Mouse (Mus musculus): ENCODE results near the gene Jup. TPM values are rescaled to one million over a fixed set of nuclear protein-coding genes. Genes with fewer than 3 reads are reported as not detected.
A peak's percentile ranks its signal among the peaks of the same experiment; 100 is the strongest.

Gene Jup
- total RNA-seq, 2 experiments from 2014 or later, result 36.5 to 39.8 TPM

DNA sequence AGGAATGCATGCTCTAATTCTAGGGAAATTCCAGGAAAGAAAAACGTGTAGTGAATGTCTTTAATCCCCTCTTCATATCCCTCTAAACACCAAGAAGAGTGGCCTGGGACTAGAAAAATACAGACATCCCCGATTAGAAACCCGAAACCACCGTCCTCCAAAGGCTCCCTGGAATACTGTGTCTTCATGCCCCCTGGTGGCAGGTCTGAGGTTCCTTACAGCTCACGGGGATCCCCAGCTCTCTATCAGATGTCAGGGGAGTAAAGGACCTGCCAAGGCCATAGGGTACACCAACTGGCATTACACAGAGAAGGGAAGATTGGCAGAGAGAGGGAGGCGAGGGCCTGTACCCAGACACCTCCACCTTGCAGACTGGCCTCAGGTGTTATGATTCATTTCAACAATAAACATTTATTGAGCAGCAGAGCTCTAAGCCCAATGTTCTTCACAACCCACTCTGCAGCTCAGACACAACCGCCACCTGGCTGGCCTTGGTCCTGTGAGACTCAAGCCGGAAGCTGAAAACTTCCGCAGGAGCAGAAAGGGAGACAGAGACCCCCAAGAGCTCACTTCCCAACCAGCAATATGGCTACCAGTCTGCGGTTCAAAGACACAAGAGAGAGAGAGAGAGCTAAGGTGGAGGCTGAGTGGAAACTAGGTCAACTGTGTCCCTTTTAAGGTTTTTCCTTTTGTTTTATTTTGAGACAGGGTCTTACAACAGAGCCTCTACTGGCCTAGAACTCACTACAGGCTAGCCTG lies 10.7 kb upstream of the Jup start:
- peak in 1 of 2 experiments; percentile 48 for DNase-seq

DNA sequence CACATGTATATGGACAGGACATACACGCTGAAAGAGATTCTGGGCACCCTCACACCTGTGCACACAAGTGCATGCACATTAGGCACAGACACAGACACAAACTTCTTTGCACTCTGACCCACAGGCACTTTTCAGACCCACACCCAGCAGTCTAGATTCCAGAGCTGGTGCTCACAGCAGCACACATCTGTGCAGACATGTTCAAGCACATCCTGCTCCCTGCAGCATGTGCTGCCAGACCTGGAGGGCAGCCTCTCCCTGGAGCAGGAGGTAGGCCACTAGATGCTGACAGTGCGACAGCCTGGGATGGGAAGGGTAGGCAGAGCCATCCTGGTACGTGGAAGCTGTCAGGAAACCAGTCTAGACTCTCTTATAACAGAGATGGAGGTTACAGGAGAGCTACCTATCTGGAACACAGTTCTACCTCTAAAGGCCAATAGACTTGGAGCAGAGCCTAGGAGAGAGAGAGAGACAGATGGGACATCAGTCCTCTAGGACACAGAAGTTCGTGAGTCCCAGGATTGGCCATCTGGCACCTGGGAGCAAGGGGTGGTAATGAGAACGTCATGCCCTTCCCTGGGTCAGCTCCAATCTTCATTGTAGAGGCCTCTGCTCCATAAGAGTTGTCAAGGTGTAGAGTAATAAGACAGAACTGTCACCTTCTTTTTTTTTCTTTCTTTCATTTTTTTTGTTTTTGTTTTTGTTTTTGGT lies 9.6 kb upstream of the Jup start:
- DNase-seq, result no peak

DNA sequence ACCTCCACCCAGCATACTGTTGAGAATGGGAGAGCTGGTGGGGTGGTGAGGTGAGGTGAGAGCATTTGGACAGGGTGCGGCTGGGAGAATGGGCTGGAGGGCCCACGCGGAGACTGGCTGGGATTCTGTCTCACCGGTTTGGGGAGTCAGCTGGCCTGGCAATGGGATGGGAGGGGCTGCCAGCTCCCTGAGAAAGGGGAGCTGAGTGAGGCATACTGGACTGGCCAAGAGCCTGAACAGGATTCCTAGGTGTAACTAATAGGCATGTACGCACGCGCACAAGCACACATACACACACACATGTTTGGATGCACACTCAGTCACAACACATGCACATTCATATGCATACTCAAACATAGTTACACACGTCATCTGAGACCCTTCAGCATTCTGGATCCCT lies 8.7 kb upstream of the Jup start:
- DNase-seq, result no peak

DNA sequence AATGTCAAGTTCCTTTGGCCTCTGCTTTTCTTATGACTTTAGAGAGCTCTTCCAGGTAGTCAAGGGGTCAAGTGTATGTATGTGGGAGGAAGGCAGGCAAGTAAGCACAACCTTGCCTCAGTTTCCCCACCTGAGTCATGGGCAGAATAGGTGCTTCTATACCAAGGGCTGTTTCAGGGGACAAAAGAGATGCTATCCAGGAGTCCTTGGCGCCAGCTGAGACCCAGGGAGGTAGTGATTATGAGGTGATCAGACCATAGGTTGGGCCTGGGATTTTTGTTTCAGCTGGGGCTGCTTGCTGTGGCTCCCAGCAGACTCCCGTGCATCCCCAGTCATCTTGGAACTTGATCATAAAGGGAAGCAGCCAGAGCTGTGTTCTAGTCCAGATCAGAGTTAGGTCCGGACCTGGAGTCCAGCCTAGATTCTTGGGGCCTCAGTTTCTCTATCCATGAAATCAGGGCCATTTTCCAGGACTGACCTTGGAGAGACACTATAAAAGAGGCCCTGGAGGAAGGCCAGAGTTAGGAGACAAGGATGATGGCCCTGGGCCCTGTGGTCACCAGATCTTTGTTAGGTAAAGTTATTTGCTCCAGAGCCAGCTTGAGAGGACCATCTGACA lies 7.0 kb upstream of the Jup start:
- DNase-seq, result no peak

DNA sequence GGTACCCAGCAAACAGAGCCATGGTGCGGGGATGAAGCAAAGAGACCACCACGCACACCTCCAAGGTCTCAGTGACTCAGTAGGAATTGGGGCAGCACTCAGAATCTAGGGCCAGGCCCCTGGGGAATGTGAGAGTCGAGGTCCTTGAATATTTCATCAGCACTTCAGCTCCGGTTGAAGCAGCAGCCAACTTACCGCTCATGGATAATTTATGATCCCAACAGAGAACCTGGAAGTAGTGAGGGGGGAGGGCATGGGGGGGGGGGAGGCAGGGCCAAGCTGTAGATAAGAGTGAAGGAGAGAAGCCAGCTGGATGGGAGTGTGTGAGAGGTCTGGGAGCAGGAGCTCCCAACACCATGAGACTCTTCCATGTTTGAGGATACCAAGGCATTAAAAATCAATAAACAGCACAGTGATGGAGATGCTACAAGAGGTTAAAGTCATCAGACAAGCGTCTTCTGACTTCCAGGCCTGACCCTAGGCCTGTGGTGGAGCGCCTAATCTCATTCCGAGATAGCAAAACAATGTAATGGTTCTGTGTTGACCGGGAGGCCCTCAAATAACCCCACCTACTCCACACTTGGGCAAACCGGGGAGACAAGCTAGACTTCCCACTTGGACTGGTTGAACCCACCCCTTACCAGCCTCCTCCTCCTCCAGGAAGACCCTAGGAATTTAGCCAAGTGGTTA lies 6.0 kb upstream of the Jup start:
- DNase-seq, result no peak

DNA sequence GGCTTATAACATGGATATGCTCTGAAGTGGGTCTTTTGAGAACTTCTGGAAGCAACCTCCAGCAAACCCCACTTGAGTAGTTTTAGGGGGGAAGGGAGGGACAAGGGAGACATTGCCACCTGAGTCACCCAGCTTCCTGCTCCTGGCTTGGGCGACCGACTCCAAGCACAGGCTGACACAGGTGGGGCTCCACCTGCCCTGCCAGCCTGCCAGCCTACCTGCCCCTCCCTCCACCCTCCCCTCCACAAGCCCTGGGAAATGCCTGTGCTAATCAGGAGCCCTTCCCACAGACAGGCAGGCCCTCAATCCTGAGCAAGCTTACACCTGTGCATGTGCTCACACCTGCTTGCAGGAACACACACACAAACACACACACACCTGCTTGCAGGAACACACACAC lies 5.1 kb upstream of the Jup start:
- no peak for DNase-seq

DNA sequence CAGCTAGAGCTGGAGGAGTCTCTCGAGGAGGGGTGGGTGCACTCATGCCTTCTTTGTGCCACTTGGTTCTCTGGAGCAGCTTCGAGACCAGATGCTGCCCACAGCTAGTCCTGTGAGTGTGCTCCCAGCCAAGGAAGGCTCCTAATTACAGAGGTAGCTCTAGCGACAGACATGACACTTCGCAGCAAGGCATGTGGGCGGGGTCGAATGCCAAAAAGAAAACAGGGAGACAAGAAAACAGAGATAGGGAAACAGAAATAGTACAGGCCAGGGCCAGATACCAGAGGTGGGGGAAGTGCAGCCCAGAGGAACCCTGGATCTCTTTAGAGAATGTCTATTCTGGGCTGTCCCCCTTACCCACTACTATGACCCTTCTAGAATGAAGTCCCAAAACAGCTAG lies 4.7 kb upstream of the Jup start:
- no peak for DNase-seq

DNA sequence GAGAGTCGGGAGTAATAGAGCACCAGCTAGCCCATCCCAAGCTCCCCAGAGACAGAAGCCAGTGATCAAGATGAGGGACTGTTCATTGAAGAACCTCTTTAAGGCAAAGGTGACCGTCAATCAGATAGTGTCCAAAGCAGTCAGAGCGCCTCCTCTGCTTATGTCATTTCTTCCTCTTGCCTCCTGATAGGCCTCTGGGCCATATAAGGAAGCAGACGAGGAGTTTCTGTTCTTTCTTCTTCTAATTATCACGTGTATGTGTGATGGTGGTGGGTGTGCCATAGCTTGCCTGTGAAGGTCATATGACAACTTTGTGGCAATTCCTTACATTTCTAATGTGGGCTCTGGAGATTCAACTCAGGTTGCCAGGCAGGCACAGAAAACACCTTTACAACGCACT lies 3.3 kb upstream of the Jup start:
- no peak for DNase-seq

DNA sequence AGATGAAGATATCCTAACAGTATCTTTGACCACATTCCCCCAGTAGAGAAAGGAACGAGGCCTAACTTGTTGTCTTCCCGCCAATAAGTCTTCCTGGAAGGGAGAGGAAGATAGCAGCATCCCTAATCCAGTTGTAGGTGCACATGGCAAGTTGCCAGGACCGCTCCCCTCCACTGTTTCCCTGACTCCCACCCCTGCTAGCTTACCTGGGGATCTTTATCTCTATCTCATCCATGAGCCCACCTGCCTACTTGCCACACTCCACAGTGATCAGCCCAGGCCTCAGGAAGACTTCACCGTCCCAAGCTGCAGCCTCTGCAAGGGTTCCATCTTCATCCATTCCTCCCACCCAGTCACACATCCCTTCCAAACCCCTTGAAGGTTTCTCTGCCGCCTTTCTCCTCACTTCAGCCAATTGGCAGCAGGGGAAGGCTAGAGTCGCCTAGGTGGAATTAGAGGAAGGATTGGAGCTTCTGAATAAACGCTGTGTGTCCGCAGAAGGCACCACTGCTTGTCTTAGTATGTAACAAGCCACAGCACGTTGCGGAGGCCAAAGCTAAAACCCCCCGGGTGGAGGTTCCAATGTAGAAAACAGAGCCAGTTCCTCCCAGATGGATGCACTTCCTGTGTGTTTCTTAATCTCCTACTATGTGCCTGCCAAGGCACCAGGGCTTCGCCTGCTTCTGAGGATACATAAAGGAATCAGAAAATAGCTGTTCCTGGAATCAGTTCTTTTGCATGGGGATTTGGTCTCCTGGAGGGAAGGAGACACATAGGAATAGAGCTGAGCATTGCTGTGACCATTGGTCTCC lies 2.4 kb upstream of the Jup start:
- DNase-seq, result no peak

DNA sequence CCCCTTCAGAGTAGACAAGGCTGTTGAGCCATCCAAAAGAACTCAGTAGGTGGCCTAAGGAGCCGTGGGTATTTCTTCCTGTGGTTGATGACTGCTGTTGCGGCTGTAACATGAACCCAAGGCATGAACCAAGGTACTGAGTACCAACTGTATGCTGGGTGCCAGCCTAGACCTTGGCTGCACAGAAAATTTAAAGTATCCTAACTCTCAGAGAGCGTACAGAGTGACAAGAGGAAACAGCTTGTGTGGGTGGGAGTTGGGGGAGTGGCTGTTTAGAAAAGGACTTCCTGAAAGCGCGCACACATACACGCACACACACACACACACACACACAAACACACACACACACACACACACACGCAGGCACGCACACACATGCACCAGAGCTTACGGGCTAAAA lies 1.8 kb upstream of the Jup start:
- no peak for DNase-seq

DNA sequence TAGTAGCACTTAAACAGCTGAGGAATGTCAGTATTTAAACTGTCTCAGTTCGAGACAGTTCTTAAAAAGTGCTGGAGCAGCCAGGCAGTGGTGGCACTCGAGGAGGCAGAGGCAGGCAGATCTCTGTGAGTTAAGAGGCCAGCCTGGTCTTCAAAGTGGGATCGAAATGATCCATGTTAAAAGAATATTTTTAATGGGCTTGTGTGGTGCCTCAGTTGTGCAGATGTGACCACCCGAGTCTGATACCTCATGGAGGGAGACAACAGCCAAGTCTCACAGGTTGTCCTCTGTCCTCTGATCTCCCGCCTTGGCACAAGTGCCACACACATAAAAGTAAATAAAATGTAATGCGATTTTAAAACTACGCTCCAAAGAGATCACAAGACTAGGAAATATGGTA lies 954 bp upstream of the Jup start:
- DNase-seq, result no peak

DNA sequence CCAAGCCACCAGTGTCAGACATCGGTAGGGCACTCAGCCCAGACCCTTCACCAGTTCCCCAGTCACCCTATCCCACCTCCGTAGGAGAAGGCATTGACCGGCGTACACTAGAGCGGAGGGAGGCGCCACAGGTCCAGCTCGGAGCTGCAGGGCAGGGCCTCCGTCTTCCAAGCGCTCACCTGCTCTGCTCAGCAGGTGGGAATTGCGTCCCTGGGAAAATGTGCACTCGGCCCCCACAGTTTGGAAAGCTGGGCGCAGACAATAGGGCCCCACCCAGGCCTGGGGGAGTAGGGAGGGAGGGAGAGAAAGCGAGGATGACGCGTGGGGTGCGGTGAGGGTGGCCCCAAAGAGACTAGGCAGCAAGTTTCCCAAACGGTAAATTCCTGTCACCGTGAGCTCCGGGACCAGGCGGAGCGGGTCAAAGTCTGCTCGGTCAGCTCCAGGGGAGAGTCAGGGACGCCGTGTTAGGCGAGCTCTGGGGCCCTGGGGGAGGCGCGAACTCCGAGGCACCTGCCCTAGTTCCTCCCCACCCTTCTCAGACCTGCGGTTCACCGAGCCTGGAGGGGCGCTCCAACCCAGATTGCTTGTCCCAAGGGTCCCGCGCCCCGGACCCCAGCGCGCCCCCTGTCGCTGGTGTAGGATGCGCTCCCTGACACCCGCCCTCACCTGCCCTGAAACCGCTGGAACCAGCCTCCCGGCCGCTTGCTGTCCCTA lies 520 bp downstream of the Jup start:
- peak; percentile 21 to 36 for DNase-seq

DNA sequence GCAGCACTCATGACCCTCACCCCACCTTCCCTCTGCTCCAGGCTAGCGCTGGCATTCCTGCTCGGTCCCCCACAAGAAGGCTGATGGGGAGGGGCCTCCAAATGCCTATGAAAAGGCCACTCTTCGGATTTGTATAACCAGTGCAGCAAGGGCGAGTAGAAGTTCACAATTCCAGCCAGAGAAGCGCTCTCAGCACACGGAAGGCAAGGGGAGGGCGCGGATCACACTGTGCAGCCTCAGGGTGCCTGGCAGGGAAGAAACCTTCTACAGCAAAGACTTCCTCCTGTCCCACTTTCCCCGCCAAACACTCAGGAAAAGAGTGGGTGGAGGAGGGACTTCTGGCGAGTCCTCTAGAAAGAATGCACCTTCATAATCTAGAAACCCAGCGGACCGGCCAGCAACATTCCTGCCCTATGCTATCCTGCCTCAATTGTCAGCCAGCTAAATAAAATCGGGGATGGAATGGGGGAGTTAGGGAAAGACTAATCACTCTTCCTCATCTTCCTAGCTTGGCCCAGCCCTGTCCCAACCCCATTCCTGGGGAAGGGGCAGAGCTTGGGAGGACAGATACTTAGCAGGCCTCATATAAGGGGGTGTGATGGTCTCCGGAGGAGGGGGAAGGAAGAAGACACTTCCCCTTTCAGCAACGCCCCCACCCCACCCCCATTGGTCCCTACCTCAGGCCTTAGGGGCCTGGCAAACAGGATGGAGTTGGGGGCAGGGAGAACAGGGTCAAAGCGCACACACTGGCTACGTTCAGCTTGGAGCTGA lies 1.5 kb downstream of the Jup start:
- no peak for DNase-seq

DNA sequence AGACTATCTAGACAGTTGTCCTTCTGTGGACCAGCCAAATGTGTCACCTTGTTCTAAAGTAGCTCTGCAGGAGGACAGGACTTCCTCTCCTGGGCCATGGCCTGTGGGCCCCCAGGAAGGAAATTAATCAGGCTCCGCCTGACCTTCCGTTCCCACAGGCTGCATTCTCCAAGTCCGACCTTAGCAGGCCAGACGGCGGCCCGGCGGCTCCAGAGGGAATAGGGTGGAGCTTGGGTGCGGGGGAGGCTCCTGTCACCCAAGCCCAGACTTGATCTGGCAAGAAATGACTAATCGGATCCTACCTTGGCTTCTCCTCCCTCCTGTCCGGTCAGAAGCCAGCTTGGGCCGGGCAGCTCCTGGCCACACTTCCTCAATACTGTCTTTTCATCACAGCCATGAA lies 2.4 kb downstream of the Jup start:
- no peak for DNase-seq

DNA sequence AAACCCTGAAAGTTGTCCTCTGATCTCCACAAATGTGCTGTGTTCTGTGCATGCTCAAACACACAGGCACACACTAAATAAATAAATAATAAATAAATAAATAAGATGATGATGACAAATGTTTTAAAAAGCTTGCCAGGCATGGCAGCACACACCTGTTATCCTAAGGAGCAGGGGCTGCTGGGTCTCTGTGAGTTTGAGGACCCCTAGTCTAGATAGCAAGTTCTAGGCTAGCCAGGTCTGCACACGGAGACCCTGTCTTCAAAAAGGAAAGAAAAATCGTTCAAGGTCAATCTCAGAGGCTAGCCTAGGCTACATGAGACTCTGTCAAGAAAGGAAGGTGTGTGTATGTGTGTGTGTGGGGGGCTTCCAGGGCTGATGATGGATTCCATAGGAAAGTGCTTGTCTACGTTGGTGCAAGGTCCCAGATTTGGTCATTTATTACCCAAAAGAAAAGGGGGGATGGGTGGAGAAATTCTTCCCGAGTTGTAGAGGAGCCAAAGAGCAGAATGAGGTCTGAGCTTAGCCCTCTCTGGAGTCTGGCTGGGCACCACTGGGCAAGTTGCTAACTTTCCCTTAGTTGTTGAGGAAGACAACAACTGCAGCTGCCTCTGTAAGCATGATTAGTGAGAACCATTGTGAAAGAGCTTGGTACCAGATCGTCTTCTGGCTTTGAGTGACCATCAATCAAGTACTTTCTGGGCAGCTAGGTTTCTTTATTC lies 3.0 kb downstream of the Jup start:
- DNase-seq, result no peak

DNA sequence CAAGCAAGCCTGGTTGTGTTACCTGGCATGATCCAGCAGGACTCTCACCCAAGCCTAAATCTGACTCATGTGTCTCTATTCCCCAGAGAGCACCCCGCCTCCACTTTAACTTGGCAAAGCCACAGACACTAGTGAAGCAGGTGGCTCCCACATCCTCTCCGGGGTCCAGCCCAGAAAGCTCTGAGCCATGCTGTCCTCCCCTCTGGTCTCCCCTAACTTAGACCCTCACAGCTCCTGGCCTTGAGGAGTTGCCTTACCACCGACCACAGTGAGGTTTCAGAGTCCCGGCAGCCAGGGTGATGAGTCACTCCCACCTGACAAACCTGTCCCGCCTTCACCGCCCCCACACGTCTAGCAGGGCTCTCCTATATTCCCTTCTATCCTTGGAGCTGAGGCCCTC lies 3.8 kb downstream of the Jup start:
- no peak for DNase-seq

DNA sequence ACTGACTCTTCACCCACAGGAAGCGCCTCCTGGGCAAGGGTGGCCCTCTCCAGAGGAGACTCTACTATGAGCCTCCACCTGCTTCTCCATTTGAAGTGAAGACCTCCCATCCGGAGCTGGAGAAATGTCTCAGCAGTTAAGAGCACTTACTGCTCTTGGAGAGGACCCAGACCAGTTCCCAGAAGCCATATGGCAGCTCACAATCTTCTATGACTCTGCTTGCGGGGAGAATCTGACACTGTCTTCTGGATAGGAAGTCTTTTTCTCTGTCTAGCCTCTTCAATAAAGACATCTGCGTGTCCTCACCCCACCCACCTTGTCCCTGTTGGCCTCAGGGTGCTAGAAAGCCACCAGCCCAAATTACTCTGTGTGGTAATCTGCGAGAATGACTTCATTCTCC lies 4.6 kb downstream of the Jup start:
- DNase-seq, result no peak

DNA sequence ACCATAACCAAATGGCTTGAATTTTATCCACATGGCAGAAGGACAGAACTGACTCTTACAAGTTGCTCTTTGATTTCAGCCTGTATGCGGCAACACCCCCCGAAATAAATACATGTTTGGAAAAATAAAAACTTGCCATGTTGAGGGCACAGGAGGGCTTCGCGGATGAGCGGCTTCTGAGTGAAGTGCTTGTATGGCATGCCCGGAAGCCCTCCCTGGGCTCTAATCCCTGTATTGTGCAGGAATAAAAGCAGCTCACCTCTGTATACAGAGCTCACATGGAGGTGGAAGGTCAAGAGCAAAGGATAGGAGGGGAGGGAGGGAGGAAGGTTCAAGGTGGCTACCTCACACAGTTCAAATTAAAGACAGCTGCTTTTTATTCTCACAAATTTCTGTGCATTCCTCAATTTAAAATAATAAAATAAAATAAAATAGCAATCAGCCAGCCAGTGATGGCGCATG lies 5.6 kb downstream of the Jup start:
- DNase-seq, result no peak

DNA sequence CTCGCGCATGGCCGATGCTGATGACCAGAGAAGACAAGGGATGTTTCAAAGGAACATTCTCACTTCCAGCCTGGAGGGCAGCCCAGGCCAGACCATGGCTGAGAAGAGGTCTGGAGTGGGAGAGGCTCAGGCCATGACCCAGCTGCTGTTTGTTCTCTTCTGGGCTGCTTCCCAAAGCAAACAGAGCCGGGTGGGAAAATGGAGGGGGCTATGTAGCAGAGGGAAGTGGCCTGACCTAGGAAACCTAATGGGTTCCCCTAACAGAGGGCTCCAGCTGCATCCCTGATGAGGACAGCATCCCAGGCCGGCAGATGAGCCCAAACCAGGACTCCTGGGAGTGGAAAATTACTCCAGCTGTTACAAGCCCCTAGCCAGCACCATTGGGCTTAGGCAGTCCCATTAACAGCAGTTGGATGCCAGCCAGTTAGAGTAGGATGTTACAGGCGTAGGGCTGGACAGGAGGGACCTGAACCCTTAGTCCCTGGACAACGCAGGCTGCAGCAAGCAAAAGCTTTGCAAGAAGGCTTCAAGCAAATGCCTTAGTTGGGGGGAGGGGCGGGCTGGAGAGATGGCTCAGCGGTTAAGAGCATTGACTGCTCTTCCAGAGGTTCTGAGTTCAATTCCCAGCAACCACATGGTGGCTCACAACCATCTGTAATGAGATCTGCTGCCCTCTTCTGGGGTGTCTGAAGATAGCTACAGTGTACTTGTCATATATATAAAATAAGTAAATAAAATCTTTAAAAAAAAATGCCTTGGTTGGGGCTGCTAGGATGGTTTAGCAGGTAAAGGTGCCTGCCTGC lies 6.3 kb downstream of the Jup start:
- DNase-seq, result no peak

All from layer of hippocampus, postnatal 36 days (tissue).